Mouse (Mus musculus) lung, embryonic 15.5 days (tissue): ENCODE measurements around the gene Dusp10. TPM values are rescaled to one million over a fixed set of nuclear protein-coding genes. Genes with fewer than 3 reads are reported as not detected.

ENCODE experiments used
- ATAC-seq: fragments of 200-750 bp; cut with Nextera tagmentation; 2 replicates; pipeline ENCODE4 v1.8.0; 2017; ENCODE audit warnings: moderate number of reproducible peaks, borderline replicate concordance; ENCODE audit not compliant: low FRiP score, low TSS enrichment; ENCODE audit errors: extremely low read depth
- H3K27ac ChIP-seq: fragments of 300-500 bp; sonication (generic); 2 replicates; pipeline ENCODE4 v1.5.1; 2015; ENCODE audit warnings: moderate library complexity, mild to moderate bottlenecking, inconsistent platforms
- H3K27me3 ChIP-seq: fragments of 300-500 bp; sonication (generic); 2 replicates; pipeline ENCODE4 v1.6.1; 2015; ENCODE audit warnings: inconsistent platforms
- H3K36me3 ChIP-seq: fragments of 300-500 bp; sonication (generic); 2 replicates; pipeline ENCODE4 v1.6.1; 2015; ENCODE audit warnings: inconsistent platforms
- H3K4me1 ChIP-seq: fragments of 300-500 bp; sonication (generic); 2 replicates; pipeline ENCODE4 v1.6.1; 2015; ENCODE audit warnings: inconsistent platforms
- H3K4me2 ChIP-seq: fragments of 300-500 bp; sonication (generic); 2 replicates; pipeline ENCODE4 v1.6.1; 2015; ENCODE audit warnings: inconsistent platforms, mild to moderate bottlenecking, moderate library complexity
- H3K4me3 ChIP-seq: fragments of 300-500 bp; sonication (generic); 2 replicates; pipeline ENCODE4 v1.5.1; 2015; ENCODE audit warnings: mild to moderate bottlenecking, inconsistent platforms
- H3K9ac ChIP-seq: fragments of 300-500 bp; sonication (generic); 2 replicates; pipeline ENCODE4 v1.6.1; 2015; ENCODE audit warnings: inconsistent platforms
- H3K9me3 ChIP-seq: fragments of 300-500 bp; sonication (generic); 2 replicates; pipeline ENCODE4 v1.6.1; 2016; ENCODE audit warnings: inconsistent platforms
- WGBS: fragments of 180-500 bp; shearing (Covaris S2); methylation state at CpG from one replicate; pipeline ENCODE4 v1.1.7; 2015; 5-methylcytosine and 5-hydroxymethylcytosine counted together
- polyA plus RNA-seq: library from polyadenylated mRNA; unstranded; fragments of >200 nt; fragmentation: Nextera tagmentation; extraction: Ambion mirVana; gene quantifications from 2 replicates; pipeline ENCODE4 v1.2.1, GENCODE M21; 2015

The Dusp10 gene
- polyA plus RNA-seq, 1 experiment from 2014 or later, result 7.8 TPM

DNA sequence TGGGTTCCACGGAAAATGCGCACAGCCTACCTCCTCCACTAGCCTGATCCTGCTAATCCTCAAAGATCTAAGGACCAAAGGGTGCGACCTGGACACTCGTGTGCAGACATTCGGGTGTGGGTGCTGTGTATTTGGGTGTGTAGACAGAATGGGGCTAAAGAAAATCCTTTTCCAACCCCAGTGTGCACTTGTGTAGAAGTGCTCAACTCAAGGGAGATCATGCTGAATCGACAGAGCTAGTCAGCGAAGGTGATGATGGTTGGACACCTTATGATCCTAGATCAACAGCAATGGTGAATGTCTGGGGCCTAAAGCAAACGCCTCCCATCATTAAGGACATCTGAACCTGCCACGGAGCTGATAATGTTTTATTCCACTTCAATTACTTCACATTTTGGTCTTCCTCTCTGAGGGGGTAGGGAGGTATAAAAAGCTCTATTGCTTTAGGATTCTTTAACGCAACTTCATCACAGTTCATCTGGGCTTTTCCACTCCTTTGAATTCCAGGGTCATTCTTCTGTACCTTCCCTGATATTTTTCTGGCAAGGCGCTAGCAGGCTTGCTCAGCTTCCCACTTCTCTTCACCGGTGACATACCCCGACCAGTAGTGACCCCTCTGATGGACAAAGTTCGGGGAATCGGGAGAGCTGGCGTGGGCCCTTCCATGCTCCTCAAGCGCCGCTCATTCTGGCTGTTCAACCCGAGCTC is 19.7 kb downstream of the Dusp10 start:
- H3K9ac ChIP-seq, result peak overlapping the region; percentile 79
- peak overlapping the region; percentile 94 for H3K27ac ChIP-seq
- no peaks in the 10 kb centered on the region for H3K36me3 ChIP-seq
- no peak for ATAC-seq
- H3K4me3 ChIP-seq, result peak overlapping the region; percentile 73
- peaks cover 12% of the 10 kb centered on the region for H3K4me1 ChIP-seq
- H3K9me3 ChIP-seq, result no peaks in the 10 kb centered on the region
- H3K27me3 ChIP-seq, result no peaks in the 10 kb centered on the region
- WGBS, result 27% methylated on average over 19 of the region's 19 CpGs
- peak overlapping the region; percentile 90 for H3K4me2 ChIP-seq

DNA sequence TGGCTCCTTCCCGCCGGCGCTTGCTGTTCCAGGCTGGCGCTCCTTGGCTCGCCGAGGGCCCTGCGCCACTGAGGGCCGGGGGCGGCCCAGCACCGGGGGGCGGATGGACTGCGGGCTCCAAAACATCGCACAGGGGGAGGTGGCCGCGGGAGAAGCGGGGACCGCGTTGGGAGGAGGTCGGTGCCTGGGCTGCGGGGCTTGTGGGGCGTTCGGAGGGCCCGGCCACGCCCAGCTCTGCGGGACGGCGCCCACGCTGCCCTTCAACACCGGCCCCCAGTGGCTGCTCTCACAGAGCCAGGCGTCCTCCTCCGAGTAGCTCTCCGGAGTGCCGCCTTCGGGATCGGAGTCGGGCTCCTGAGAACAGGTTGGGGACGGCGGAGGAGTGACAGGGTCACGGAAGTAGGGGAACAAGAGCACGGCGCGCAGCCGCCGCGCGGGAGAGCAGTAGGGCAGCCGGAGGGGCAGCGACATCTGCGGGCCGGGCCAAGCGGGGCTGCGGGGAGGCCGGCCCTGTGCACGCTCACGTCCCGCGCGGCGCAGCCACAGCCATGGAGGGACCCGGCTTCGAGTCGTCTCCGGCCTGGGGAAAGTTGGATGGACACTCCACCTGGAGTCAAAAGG is 20.4 kb downstream of the Dusp10 start:
- peak; percentile 84 for ATAC-seq
- H3K4me3 ChIP-seq, result peak overlapping the region; percentile 73
- H3K9me3 ChIP-seq, result no peaks in the 10 kb centered on the region
- H3K4me2 ChIP-seq, result peak overlapping the region; percentile 90
- peaks cover 12% of the 10 kb centered on the region for H3K4me1 ChIP-seq
- peak overlapping the region; percentile 79 for H3K9ac ChIP-seq
- no peaks in the 10 kb centered on the region for H3K27me3 ChIP-seq
- H3K36me3 ChIP-seq, result no peaks in the 10 kb centered on the region
- peak overlapping the region; percentile 94 for H3K27ac ChIP-seq
- WGBS, result under 1% methylated on average over 39 of the region's 63 CpGs

DNA sequence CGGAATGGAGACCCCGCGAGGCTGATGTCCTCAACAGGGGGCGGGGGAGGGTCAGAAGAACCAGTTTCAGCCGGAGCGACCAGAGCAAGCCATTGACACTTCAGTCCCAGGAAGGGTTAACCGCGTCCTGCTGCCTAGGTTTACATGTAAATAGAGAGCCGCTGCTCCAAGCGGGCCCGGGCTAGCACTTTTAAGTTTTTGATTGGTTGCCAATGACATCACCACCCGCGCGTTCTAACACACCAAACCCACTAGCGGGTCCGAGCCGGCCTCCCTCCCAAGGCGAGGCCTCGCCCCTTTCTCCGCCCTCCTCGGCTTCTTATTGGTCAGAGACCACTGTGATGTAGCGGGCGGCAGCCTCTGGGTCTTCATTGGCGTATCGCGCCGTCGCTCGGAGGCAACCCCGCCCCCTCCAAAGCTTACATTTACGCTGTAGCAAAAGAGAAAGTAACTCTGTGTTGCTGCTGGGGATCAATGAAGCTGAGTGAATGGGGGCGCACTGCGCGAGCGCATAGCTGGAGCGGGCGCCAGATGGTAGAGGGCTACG is 21.0 kb downstream of the Dusp10 start, which contains the start of gene 1700056E22Rik:
1700056E22Rik (minus strand) TSS at position 291 of the 547 bp plus-strand sequence.
- peak; percentile 99 for ATAC-seq
- H3K9ac ChIP-seq, result peak within 1 kb of the TSS; percentile 79
- H3K4me3 ChIP-seq, result peak within 1 kb of the TSS; percentile 73
- under 1% methylated on average over 38 of the region's 38 CpGs for WGBS
- no peaks in the 10 kb centered on the region for H3K9me3 ChIP-seq
- H3K36me3 ChIP-seq, result no peaks in the 10 kb centered on the region
- H3K4me2 ChIP-seq, result peak within 1 kb of the TSS; percentile 90
- peak within 1 kb of the TSS; percentile 94 for H3K27ac ChIP-seq
- peaks cover 12% of the 10 kb centered on the region for H3K4me1 ChIP-seq
- H3K27me3 ChIP-seq, result no peaks in the 10 kb centered on the region

DNA sequence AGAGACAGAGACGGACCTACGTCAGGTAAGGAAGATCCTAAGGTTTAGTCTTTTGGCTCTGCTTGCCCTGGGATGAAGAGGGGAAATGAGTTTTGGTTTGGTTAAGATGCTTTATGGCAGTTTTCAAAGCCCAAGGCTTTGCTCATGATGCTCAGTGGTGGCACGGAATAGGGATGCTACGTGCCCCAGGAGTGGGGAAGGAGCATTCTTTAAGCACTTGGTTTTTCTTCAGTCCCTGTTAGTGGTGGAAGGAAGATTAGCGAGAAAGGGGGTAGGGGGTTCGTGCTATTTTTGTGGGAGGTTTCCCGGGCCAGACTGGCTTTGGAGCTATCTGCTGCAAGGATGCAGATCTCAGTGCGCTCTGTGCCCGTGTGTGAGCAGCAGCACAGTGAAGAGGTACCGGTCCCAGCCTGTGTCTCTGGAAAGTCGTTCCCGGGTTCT is 21.7 kb downstream of the Dusp10 start:
- H3K4me2 ChIP-seq, result peak overlapping the region; percentile 76
- ATAC-seq, result no peak
- H3K9me3 ChIP-seq, result no peaks in the 10 kb centered on the region
- WGBS, result 0% methylated on average over 12 of the region's 12 CpGs
- H3K4me1 ChIP-seq, result peaks cover 12% of the 10 kb centered on the region
- H3K27me3 ChIP-seq, result no peaks in the 10 kb centered on the region
- no peaks in the 10 kb centered on the region for H3K36me3 ChIP-seq
- peak overlapping the region; percentile 42; the same call in 1 of the 2 replicates for H3K9ac ChIP-seq
- no peak overlapping the region for H3K27ac ChIP-seq
- peak overlapping the region; percentile 73 for H3K4me3 ChIP-seq

DNA sequence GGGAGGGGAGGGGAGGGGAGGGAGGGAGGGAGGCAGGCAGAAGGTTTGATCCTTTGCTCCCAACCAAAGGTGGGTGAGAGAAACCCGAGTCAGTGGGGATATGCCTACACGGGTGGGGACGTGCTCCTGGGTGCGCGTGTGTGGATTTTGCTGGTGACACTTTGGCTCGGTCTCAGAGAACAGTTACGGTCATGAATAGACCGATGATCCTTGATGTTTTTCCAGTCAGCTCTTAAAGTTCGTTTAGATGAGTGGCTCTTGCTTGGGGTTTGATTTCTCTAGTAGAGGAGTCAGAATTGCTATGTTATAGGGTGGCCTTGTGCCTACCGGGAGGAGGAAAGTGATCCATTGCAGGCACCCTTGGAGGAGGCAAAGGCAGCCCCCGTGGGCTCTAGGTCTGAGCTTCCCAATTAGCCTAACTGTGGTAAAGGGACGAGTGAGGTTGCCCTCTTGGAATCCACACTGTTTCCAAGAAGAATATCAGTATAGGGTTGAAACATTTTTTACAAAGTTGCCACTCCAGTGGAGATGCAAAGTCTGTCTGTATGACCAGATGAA is 22.3 kb downstream of the Dusp10 start:
- Histone ChIP-seq H3K27me3 (no peaks in the 10 kb centered on the region), H3K36me3 (no peaks in the 10 kb centered on the region), H3K4me3 (peak overlapping the region; percentile 73), H3K27ac (no peak overlapping the region), H3K4me2 (peak overlapping the region; percentile 76), H3K9ac (peak overlapping the region; percentile 33; the same call in 1 of the 2 replicates), H3K4me1 (peaks cover 12% of the 10 kb centered on the region), H3K9me3 (no peaks in the 10 kb centered on the region)
- no peak for ATAC-seq
- WGBS, result 4% methylated on average over 12 of the region's 12 CpGs

DNA sequence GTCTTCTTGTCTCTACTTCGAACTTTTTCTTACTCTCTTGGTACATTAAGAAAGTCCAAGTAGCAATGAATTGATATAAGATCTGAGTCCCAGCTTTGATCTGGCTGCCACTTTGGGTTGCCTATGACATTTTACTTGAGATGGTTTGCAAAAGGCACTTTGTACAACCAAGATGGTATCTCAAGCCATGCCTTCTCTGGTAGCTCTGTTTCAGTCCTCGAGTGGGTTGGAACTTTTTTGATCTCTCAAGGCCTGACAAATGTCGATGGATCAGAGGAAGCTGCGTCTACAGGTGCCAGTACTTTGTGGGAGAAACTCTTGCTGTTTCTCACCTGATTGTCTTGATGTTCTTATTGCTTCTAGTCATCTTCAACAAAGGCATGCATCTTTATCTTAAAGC is 24.7 kb downstream of the Dusp10 start:
- H3K27ac ChIP-seq, result no peak overlapping the region
- H3K36me3 ChIP-seq, result no peaks in the 10 kb centered on the region
- H3K4me1 ChIP-seq, result peaks cover 15% of the 10 kb centered on the region
- no peak overlapping the region for H3K4me2 ChIP-seq
- H3K27me3 ChIP-seq, result no peaks in the 10 kb centered on the region
- no peak for ATAC-seq
- no peaks in the 10 kb centered on the region for H3K9me3 ChIP-seq
- H3K9ac ChIP-seq, result no peak overlapping the region
- WGBS, result 83% methylated on average over 4 of the region's 4 CpGs
- H3K4me3 ChIP-seq, result no peak overlapping the region

DNA sequence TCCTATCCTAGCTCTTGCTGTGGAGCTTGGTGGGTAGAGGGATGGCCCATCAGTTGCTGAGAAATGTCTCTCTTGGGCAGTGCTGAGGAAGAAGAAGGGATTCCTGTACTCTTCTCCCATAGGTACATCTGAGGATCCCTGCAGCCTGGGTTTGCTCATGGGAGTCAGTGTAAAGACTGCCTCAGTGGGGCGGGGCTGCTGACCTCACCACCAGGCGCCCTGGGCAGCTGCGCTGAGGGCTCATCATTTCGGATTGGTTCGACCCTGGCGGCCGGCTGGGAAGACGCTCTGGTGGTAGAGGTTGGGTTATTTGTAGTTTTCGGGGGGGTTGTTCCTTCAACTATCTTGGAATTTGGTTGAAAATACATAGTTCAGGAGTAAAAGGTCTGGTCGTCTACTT is 26.2 kb downstream of the Dusp10 start:
- Histone ChIP-seq H3K9me3 (no peaks in the 10 kb centered on the region), H3K4me1 (peaks cover 10% of the 10 kb centered on the region), H3K36me3 (no peaks in the 10 kb centered on the region), H3K9ac (no peak overlapping the region), H3K27me3 (no peaks in the 10 kb centered on the region), H3K4me3 (no peak overlapping the region), H3K27ac (no peak overlapping the region), H3K4me2 (no peak overlapping the region)
- WGBS, result 93% methylated on average over 10 of the region's 10 CpGs
- ATAC-seq, result no peak

DNA sequence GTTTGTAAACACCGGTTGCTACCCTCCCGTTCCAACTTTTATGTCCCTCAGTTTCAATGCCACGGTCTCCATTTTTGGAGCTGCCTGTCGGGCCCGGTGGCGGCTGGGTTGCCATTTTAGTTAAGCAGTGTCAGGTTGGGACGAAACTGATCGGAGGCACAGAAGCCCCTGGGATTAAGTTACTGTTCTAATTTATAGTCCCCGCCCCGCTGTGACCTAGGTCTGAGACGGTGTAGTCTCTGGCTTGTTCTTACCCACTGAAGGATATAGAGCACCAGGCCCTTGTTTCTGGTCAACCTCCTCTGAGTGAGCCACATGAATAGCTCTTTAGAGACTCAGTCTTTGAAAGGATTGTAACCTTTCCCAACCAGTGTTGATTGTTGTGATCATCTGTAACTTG is 27.1 kb downstream of the Dusp10 start:
- Histone ChIP-seq H3K27me3 (no peaks in the 10 kb centered on the region), H3K4me2 (no peak overlapping the region), H3K4me3 (no peak overlapping the region), H3K9ac (no peak overlapping the region), H3K27ac (no peak overlapping the region), H3K36me3 (no peaks in the 10 kb centered on the region), H3K9me3 (no peaks in the 10 kb centered on the region), H3K4me1 (peaks cover 10% of the 10 kb centered on the region)
- ATAC-seq, result no peak
- 85% methylated on average over 11 of the region's 11 CpGs for WGBS

DNA sequence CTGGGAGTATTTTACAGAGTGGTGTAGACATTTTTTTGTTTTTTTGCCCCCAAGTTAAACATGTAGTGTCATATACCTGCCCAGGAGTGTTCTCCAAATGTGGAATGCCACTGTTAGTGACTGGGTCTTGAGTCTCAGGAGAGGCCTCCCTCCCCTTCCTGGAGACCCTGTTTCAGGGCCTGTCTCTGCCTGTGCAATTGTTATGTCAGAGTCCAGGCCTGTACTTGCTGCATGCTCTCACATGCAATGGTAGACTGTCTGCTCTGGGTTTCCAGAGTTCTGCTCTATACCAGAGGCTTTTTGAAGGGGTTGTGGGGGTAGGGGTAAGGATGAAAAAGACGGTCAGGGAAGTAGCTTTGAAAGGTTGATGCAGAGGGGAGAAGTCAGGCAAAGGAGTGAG is 27.8 kb downstream of the Dusp10 start:
- H3K9me3 ChIP-seq, result no peaks in the 10 kb centered on the region
- no peak overlapping the region for H3K4me2 ChIP-seq
- ATAC-seq, result no peak
- H3K27ac ChIP-seq, result no peak overlapping the region
- H3K27me3 ChIP-seq, result no peaks in the 10 kb centered on the region
- no peak overlapping the region for H3K4me3 ChIP-seq
- no peaks in the 10 kb centered on the region for H3K36me3 ChIP-seq
- H3K4me1 ChIP-seq, result peaks cover 10% of the 10 kb centered on the region; the same call in 1 of the 2 replicates
- no peak overlapping the region for H3K9ac ChIP-seq
- 68% methylated on average over 1 of the region's 1 CpGs for WGBS

DNA sequence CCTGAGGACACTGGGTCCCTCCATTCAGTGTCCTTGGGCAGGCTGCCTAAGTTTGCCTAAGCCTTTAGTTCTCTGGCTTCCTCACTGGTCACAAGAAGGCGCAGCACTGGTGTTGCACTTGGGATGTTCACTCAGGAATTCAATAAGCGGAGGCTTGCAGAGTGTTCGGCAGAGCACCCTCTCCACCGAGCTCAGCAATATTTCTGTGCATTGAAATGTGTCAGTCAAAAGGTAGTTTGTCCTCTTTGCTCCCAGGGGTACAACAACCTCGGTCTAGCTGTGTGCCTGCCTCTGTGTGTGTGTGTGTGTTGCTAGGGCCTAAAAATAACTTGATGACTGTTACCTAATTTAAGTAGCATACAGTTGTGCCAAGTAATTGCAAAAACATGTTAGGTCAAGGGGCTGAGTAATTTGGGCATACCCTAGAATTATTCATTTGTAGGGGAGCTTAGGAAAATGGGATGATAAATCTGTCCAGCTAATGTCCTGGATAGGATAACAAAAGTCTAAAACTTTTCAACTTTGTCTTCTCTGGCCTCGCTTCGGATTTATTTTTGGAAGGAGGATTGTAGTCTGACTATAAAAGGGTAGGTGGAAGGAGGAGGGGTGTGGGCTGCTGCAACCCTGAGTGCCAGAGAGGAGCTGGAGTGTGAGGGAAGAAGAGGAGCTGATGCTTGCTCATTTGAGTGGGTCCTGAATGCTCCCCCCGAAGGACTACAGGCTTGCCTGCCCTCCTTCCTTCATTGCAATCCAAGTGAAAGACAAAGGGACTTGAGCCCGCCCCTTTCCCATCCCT is 28.9 kb downstream of the Dusp10 start:
- WGBS, result 54% methylated on average over 9 of the region's 9 CpGs
- peaks cover 10% of the 10 kb centered on the region; the same call in 1 of the 2 replicates for H3K4me1 ChIP-seq
- H3K9me3 ChIP-seq, result no peaks in the 10 kb centered on the region
- 0 out of 2 replicates have a peak overlapping the region, but pooled peaks have one; percentile 2 for H3K4me2 ChIP-seq
- ATAC-seq, result peak; percentile 62; the same call in 1 of the 2 replicates
- no peaks in the 10 kb centered on the region for H3K36me3 ChIP-seq
- no peaks in the 10 kb centered on the region for H3K27me3 ChIP-seq
- no peak overlapping the region for H3K9ac ChIP-seq
- no peak overlapping the region for H3K4me3 ChIP-seq
- H3K27ac ChIP-seq, result no peak overlapping the region

DNA sequence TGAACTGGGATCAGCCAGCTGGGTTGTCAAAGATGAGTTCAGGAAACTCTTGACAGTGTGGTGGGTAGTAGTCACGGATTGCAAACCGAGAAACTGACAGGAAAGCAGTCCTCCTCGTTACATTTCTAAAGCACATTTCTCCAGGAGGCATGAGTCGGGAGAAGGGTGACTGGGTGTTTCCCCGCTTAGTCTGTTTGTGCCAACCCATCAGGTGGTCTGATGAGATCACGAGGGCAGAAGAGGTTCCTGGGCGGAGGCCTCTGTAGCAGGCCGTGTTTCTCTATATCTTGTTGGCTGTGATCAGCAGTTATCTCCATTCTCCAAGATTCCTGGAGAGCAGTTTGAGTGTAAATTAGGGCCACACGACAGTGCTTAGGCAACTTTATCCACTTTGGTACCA is 29.6 kb downstream of the Dusp10 start:
- no peak for ATAC-seq
- Histone ChIP-seq H3K27me3 (no peaks in the 10 kb centered on the region), H3K4me1 (peaks cover 10% of the 10 kb centered on the region; the same call in 1 of the 2 replicates), H3K9ac (no peak overlapping the region), H3K4me2 (no peak overlapping the region), H3K4me3 (no peak overlapping the region), H3K9me3 (no peaks in the 10 kb centered on the region), H3K36me3 (no peaks in the 10 kb centered on the region), H3K27ac (no peak overlapping the region)
- WGBS, result 69% methylated on average over 9 of the region's 9 CpGs
